Mouse (Mus musculus) testis, adult 2 months (tissue): Measurements from ENCODE around the gene Slc2a6. TPM values are rescaled to one million over a fixed set of nuclear protein-coding genes. Genes with fewer than 3 reads are reported as not detected.

Experiments
- H3K27ac ChIP-seq: fragments of 200-500 bp; 2 replicates; pipeline ENCODE4 v1.5.1; 2012; ENCODE audit warnings: low read depth, low read length; ENCODE audit not compliant: control insufficient read depth, insufficient read depth
- H3K27me3 ChIP-seq: fragments of 200-500 bp; 2 replicates; pipeline ENCODE4 v1.6.1; 2012; ENCODE audit warnings: mild to moderate bottlenecking, low read length, moderate library complexity; ENCODE audit not compliant: control insufficient read depth, insufficient read depth
- H3K36me3 ChIP-seq: fragments of 200-500 bp; 2 replicates; pipeline ENCODE4 v1.6.1; 2012; ENCODE audit warnings: mild to moderate bottlenecking, low read length; ENCODE audit not compliant: control insufficient read depth, insufficient read depth
- H3K4me1 ChIP-seq: fragments of 200-500 bp; 2 replicates; pipeline ENCODE4 v1.6.1; 2012; ENCODE audit warnings: low read length; ENCODE audit not compliant: control insufficient read depth, insufficient read depth
- H3K4me3 ChIP-seq: fragments of 200-500 bp; 2 replicates; pipeline ENCODE4 v1.5.1; 2012; ENCODE audit warnings: low read depth, mild to moderate bottlenecking, low read length, moderate library complexity, mixed read lengths; ENCODE audit not compliant: control insufficient read depth
- CTCF ChIP-seq: fragments of 200-500 bp; IDR thresholded peaks from 2 replicates; pipeline ENCODE4 v1.5.1; 2012; ENCODE audit warnings: low read depth, mild to moderate bottlenecking, inconsistent platforms, low read length, moderate library complexity; ENCODE audit not compliant: control insufficient read depth, insufficient read depth, insufficient replicate concordance
- POLR2A ChIP-seq: fragments of 200-500 bp; IDR thresholded peaks from 2 replicates; pipeline ENCODE4 v1.6.1; 2012; ENCODE audit warnings: low read depth, mild to moderate bottlenecking, inconsistent platforms, low read length, moderate library complexity; ENCODE audit not compliant: control insufficient read depth
- polyA plus RNA-seq: library from polyadenylated mRNA; depleted of rRNA; stranded (reverse); fragments of >200 nt; gene quantifications from 2 replicates; pipeline ENCODE4 v1.2.3, GENCODE M21; 2012

Gene Slc2a6
- polyA plus RNA-seq, 1 experiment: 0.25 TPM

- TF ChIP-seq CTCF (no peak), POLR2A (no peak)
Observed at GRCm38 (mm10) chr2:27032361-27032760, 4.6 kb upstream of the Slc2a6 start.

GRCm38 (mm10) chr2:27028437-27029015 lies 728 bp upstream of the Slc2a6 start:
- H3K4me1 ChIP-seq: peaks cover 5% of the 10 kb centered on the region; the same call in 1 of the 2 replicates
- TF ChIP-seq CTCF: no peak
- TF ChIP-seq POLR2A: no peak
- no peak overlapping the region for H3K4me3 ChIP-seq
- no peaks in the 10 kb centered on the region for H3K27me3 ChIP-seq
- no peak overlapping the region for H3K27ac ChIP-seq
- no peaks in the 10 kb centered on the region for H3K36me3 ChIP-seq

More at GRCm38 (mm10) chr2:27032361-27032760, 4.6 kb upstream of the Slc2a6 start:
- Histone ChIP-seq H3K36me3 (no peaks in the 10 kb centered on the region), H3K4me3 (no peak overlapping the region), H3K27ac (no peak overlapping the region), H3K4me1 (peaks cover 5% of the 10 kb centered on the region; the same call in 1 of the 2 replicates), H3K27me3 (no peaks in the 10 kb centered on the region)

GRCm38 (mm10) chr2:27026857-27027617 lies 761 bp downstream of the Slc2a6 start:
- Histone ChIP-seq H3K4me3 (no peak overlapping the region), H3K36me3 (no peaks in the 10 kb centered on the region), H3K27ac (no peak overlapping the region), H3K4me1 (peaks cover 5% of the 10 kb centered on the region; the same call in 1 of the 2 replicates), H3K27me3 (no peaks in the 10 kb centered on the region)
- no peak for TF ChIP-seq POLR2A
- TF ChIP-seq CTCF: no peak

- Histone ChIP-seq H3K27me3 (no peaks in the 10 kb centered on the region), H3K4me1 (peaks cover 5% of the 10 kb centered on the region; the same call in 1 of the 2 replicates), H3K36me3 (no peaks in the 10 kb centered on the region), H3K27ac (no peak overlapping the region), H3K4me3 (no peak overlapping the region)
- TF ChIP-seq POLR2A (no peak), CTCF (no peak)
Observed at GRCm38 (mm10) chr2:27026332-27026731, 1.5 kb downstream of the Slc2a6 start.

- Histone ChIP-seq H3K27ac (no peak overlapping the region), H3K4me1 (peaks cover 5% of the 10 kb centered on the region; the same call in 1 of the 2 replicates), H3K36me3 (no peaks in the 10 kb centered on the region), H3K27me3 (no peaks in the 10 kb centered on the region), H3K4me3 (no peak overlapping the region)
- no peak for TF ChIP-seq CTCF
- no peak for TF ChIP-seq POLR2A
Observed at GRCm38 (mm10) chr2:27025545-27025944, 2.3 kb downstream of the Slc2a6 start.

GRCm38 (mm10) chr2:27024136-27024535 lies 3.7 kb downstream of the Slc2a6 start:
- Histone ChIP-seq H3K27ac (no peak overlapping the region), H3K4me3 (no peak overlapping the region), H3K27me3 (no peaks in the 10 kb centered on the region), H3K4me1 (peaks cover 5% of the 10 kb centered on the region; the same call in 1 of the 2 replicates), H3K36me3 (no peaks in the 10 kb centered on the region)
- TF ChIP-seq POLR2A: no peak
- TF ChIP-seq CTCF: no peak

GRCm38 (mm10) chr2:27022612-27023011 lies 5.2 kb downstream of the Slc2a6 start:
- TF ChIP-seq POLR2A (no peak), CTCF (no peak)
- H3K27ac ChIP-seq: no peak overlapping the region
- H3K4me3 ChIP-seq: no peak overlapping the region
- peaks cover under 1% of the 10 kb centered on the region; the same call in 1 of the 2 replicates for H3K4me1 ChIP-seq
- no peaks in the 10 kb centered on the region; the same call in 1 of the 2 replicates for H3K36me3 ChIP-seq
- no peaks in the 10 kb centered on the region for H3K27me3 ChIP-seq
